Mouse (Mus musculus): Measurements from ENCODE around the gene Kifc5b. TPM values are rescaled to one million over a fixed set of nuclear protein-coding genes. Genes with fewer than 3 reads are reported as not detected.
"Not testable (repeated sequence)": the region's sequence is repeated elsewhere in the genome, so short reads cannot be mapped to it uniquely, and the experiment has no call there.

Gene Kifc5b
- polyA plus RNA-seq, 1 experiment from 2014 or later = 9.1 TPM

GRCm38 (mm10) chr17:26966993-26967392 is 50.1 kb downstream of the Kifc5b start:
- 91% methylated on average over 11 of the region's 11 CpGs for WGBS
- Histone ChIP-seq H3K4me3 (no peak overlapping the region), H3K36me3 (peaks cover 86% of the 10 kb centered on the region)

GRCm38 (mm10) chr17:26967477-26967876 is 50.6 kb downstream of the Kifc5b start:
- H3K9me3 ChIP-seq = no peaks in the 10 kb centered on the region
- no peak overlapping the region for H3K27ac ChIP-seq (replicated peaks)
- peaks cover 14% of the 10 kb centered on the region for H3K4me1 ChIP-seq
- H3K4me3 ChIP-seq = no peak overlapping the region
- ATAC-seq (ENCODE audit: low FRiP score, low read depth) = no peak
- 95% methylated on average over 6 of the region's 6 CpGs for WGBS
- H3K27me3 ChIP-seq = no peaks in the 10 kb centered on the region
- H3K36me3 ChIP-seq = peaks cover 81% of the 10 kb centered on the region
- H3K4me2 ChIP-seq (replicated peaks) = no peak overlapping the region
- no peak overlapping the region for H3K9ac ChIP-seq (replicated peaks)

More at GRCm38 (mm10) chr17:26966993-26967392, 50.1 kb downstream of the Kifc5b start:
- Histone ChIP-seq H3K4me1 (peaks cover 10% of the 10 kb centered on the region), H3K9ac (replicated peaks) (no peak overlapping the region), H3K27ac (replicated peaks) (no peak overlapping the region), H3K27me3 (no peaks in the 10 kb centered on the region), H3K9me3 (no peaks in the 10 kb centered on the region), H3K4me2 (replicated peaks) (no peak overlapping the region)
- no peak for ATAC-seq (ENCODE audit: low FRiP score, low read depth)

GRCm38 (mm10) chr17:26968200-26968611 is 51.3 kb downstream of the Kifc5b start:
- Histone ChIP-seq H3K4me3 (no peak overlapping the region), H3K27ac (replicated peaks) (no peak overlapping the region), H3K4me1 (peaks cover 16% of the 10 kb centered on the region), H3K9me3 (no peaks in the 10 kb centered on the region), H3K36me3 (peaks cover 74% of the 10 kb centered on the region), H3K4me2 (replicated peaks) (no peak overlapping the region), H3K27me3 (no peaks in the 10 kb centered on the region), H3K9ac (replicated peaks) (no peak overlapping the region)
- 77% methylated on average over 6 of the region's 6 CpGs for WGBS
- no peak for ATAC-seq (ENCODE audit: low FRiP score, low read depth)

- Histone ChIP-seq H3K4me2 (replicated peaks) (no peak overlapping the region), H3K4me3 (no peak overlapping the region), H3K9me3 (no peaks in the 10 kb centered on the region), H3K27ac (replicated peaks) (no peak overlapping the region), H3K4me1 (peaks cover 24% of the 10 kb centered on the region), H3K27me3 (no peaks in the 10 kb centered on the region), H3K36me3 (peaks cover 69% of the 10 kb centered on the region), H3K9ac (replicated peaks) (no peak overlapping the region)
- 89% methylated on average over 6 of the region's 6 CpGs for WGBS
- ATAC-seq (ENCODE audit: low FRiP score, low read depth) = no peak
Measured at GRCm38 (mm10) chr17:26969257-26969656, 52.4 kb downstream of the Kifc5b start.

- H3K4me3 ChIP-seq = no peak overlapping the region
- peaks cover 65% of the 10 kb centered on the region for H3K36me3 ChIP-seq
- ATAC-seq (ENCODE audit: low FRiP score, low read depth) = no peak
Measured at GRCm38 (mm10) chr17:26970221-26970620, 53.3 kb downstream of the Kifc5b start.

GRCm38 (mm10) chr17:26971247-26971905 is 54.5 kb downstream of the Kifc5b start:
- Histone ChIP-seq H3K27me3 (no peaks in the 10 kb centered on the region), H3K9me3 (no peaks in the 10 kb centered on the region), H3K4me3 (0 out of 2 replicates have a peak overlapping the region, but pooled peaks have one; percentile 3), H3K4me1 (peaks cover 41% of the 10 kb centered on the region), H3K27ac (replicated peaks) (no peak overlapping the region), H3K9ac (replicated peaks) (0 out of 2 replicates have a peak overlapping the region, but pooled peaks have one; percentile 4), H3K4me2 (replicated peaks) (peak overlapping the region; percentile 99), H3K36me3 (peaks cover 65% of the 10 kb centered on the region)
- 59% methylated on average over 8 of the region's 8 CpGs for WGBS
- ATAC-seq (ENCODE audit: low FRiP score, low read depth) = no peak

More at GRCm38 (mm10) chr17:26970221-26970620, 53.3 kb downstream of the Kifc5b start:
- no peak overlapping the region for H3K9ac ChIP-seq (replicated peaks)
- H3K27ac ChIP-seq (replicated peaks) = no peak overlapping the region
- no peaks in the 10 kb centered on the region for H3K27me3 ChIP-seq
- H3K4me1 ChIP-seq = peaks cover 33% of the 10 kb centered on the region
- no peaks in the 10 kb centered on the region for H3K9me3 ChIP-seq
- WGBS = 80% methylated on average over 11 of the region's 12 CpGs
- H3K4me2 ChIP-seq (replicated peaks) = no peak overlapping the region

GRCm38 (mm10) chr17:26972107-26972506 is 55.2 kb downstream of the Kifc5b start:
- peak overlapping the region; percentile 79 for H3K27ac ChIP-seq (replicated peaks)
- peaks cover 65% of the 10 kb centered on the region for H3K36me3 ChIP-seq

GRCm38 (mm10) chr17:26972703-26973574 is 56.0 kb downstream of the Kifc5b start, which contains the start of gene Zbtb9:
Zbtb9 (plus strand) TSS chr17:26973167.
- Histone ChIP-seq H3K4me1 (peaks cover 45% of the 10 kb centered on the region), H3K9ac (replicated peaks) (peak within 1 kb of the TSS; percentile 80), H3K4me2 (replicated peaks) (peak within 1 kb of the TSS; percentile 99), H3K4me3 (peak within 1 kb of the TSS; percentile 79), H3K36me3 (peaks cover 63% of the 10 kb centered on the region), H3K27ac (replicated peaks) (peak within 1 kb of the TSS; percentile 79), H3K27me3 (no peaks in the 10 kb centered on the region), H3K9me3 (no peaks in the 10 kb centered on the region)
- ATAC-seq (ENCODE audit: low FRiP score, low read depth) = peak; percentile 99
- under 1% methylated on average over 67 of the region's 75 CpGs for WGBS

More at GRCm38 (mm10) chr17:26972107-26972506, 55.2 kb downstream of the Kifc5b start:
- no peaks in the 10 kb centered on the region for H3K9me3 ChIP-seq
- H3K27me3 ChIP-seq = no peaks in the 10 kb centered on the region
- peak overlapping the region; percentile 70 for H3K9ac ChIP-seq (replicated peaks)
- ATAC-seq (ENCODE audit: low FRiP score, low read depth) = no peak
- peak overlapping the region; percentile 79 for H3K4me3 ChIP-seq
- peaks cover 45% of the 10 kb centered on the region for H3K4me1 ChIP-seq
- H3K4me2 ChIP-seq (replicated peaks) = peak overlapping the region; percentile 99
- 8% methylated on average over 3 of the region's 3 CpGs for WGBS

- Histone ChIP-seq H3K27me3 (no peaks in the 10 kb centered on the region), H3K36me3 (peaks cover 63% of the 10 kb centered on the region), H3K4me1 (peaks cover 45% of the 10 kb centered on the region), H3K9me3 (no peaks in the 10 kb centered on the region), H3K27ac (replicated peaks) (no peak overlapping the region), H3K4me3 (peak overlapping the region; percentile 79; the same call in 1 of the 2 replicates), H3K9ac (replicated peaks) (0 out of 2 replicates have a peak overlapping the region, but pooled peaks have one; percentile 80), H3K4me2 (replicated peaks) (peak overlapping the region; percentile 99; the same call in 1 of the 2 replicates)
- ATAC-seq (ENCODE audit: low FRiP score, low read depth) = no peak
- 92% methylated on average over 15 of the region's 15 CpGs for WGBS
Measured at GRCm38 (mm10) chr17:26974547-26974946, 57.7 kb downstream of the Kifc5b start.

- H3K9ac ChIP-seq (replicated peaks) = no peak overlapping the region
- no peak overlapping the region for H3K4me2 ChIP-seq (replicated peaks)
- H3K36me3 ChIP-seq = peaks cover 63% of the 10 kb centered on the region
- ATAC-seq (ENCODE audit: low FRiP score, low read depth) = no peak
- no peak overlapping the region for H3K27ac ChIP-seq (replicated peaks)
- no peaks in the 10 kb centered on the region for H3K9me3 ChIP-seq
- H3K4me1 ChIP-seq = peaks cover 45% of the 10 kb centered on the region
- no peak overlapping the region for H3K4me3 ChIP-seq
- H3K27me3 ChIP-seq = no peaks in the 10 kb centered on the region
Measured at GRCm38 (mm10) chr17:26975415-26975814, 58.5 kb downstream of the Kifc5b start.

- H3K27me3 ChIP-seq; H3K9ac ChIP-seq (replicated peaks); H3K27ac ChIP-seq (replicated peaks); ATAC-seq (ENCODE audit: low FRiP score, low read depth); H3K4me3 ChIP-seq; H3K4me2 ChIP-seq (replicated peaks); H3K9me3 ChIP-seq: not testable (repeated sequence)
- H3K36me3 ChIP-seq = peaks cover 61% of the 10 kb centered on the region
- WGBS = 89% methylated on average over 6 of the region's 6 CpGs
- peaks cover 32% of the 10 kb centered on the region for H3K4me1 ChIP-seq
Measured at GRCm38 (mm10) chr17:26977354-26977753, 60.5 kb downstream of the Kifc5b start.

GRCm38 (mm10) chr17:26979426-26979825 is 62.5 kb downstream of the Kifc5b start:
- peaks cover 19% of the 10 kb centered on the region for H3K4me1 ChIP-seq
- H3K9ac ChIP-seq (replicated peaks) = no peak overlapping the region
- H3K27ac ChIP-seq (replicated peaks) = no peak overlapping the region
- no peak for ATAC-seq (ENCODE audit: low FRiP score, low read depth)
- H3K4me3 ChIP-seq = no peak overlapping the region
- peaks cover 61% of the 10 kb centered on the region for H3K36me3 ChIP-seq
- no peaks in the 10 kb centered on the region for H3K9me3 ChIP-seq
- no peaks in the 10 kb centered on the region for H3K27me3 ChIP-seq
- 90% methylated on average over 2 of the region's 2 CpGs for WGBS
- no peak overlapping the region for H3K4me2 ChIP-seq (replicated peaks)

Data from midbrain, embryonic 12.5 days (tissue).